Mouse (Mus musculus) myocyte (in vitro differentiated cells): ENCODE data around the gene Smurf1.

Experiments
- CEBPB ChIP-seq: IDR thresholded peaks from 2 replicates; pipeline ENCODE4 v1.6.1; 2011; ENCODE audit warnings: mild to moderate bottlenecking, moderate library complexity; ENCODE audit not compliant: poor library complexity, insufficient read depth, severe bottlenecking
- E2F4 ChIP-seq: IDR thresholded peaks from one replicate; pipeline ENCODE4 v1.6.1; 2011; ENCODE audit warnings: mild to moderate bottlenecking, control low read depth, moderate library complexity; ENCODE audit not compliant: insufficient read depth
- MAX ChIP-seq: IDR thresholded peaks from one replicate; pipeline ENCODE4 v1.6.1; 2011; ENCODE audit warnings: low read depth, mild to moderate bottlenecking, control low read depth
- MYOD1 ChIP-seq, 3 experiments: IDR thresholded peaks; one replicate each; pipeline ENCODE4 v1.6.1; 2011; ENCODE audit warnings: control low read depth in 2 of 3, low read depth in 2 of 3, mild to moderate bottlenecking in 2 of 3, moderate library complexity in 1 of 3; ENCODE audit not compliant: insufficient read length in 2 of 3, control insufficient read depth in 1 of 3
- MYOG ChIP-seq, 3 experiments: IDR thresholded peaks; one replicate each; pipeline ENCODE4 v1.6.1; 2011; ENCODE audit warnings: control low read depth in 2 of 3, low read depth in 2 of 3, mild to moderate bottlenecking in 2 of 3; ENCODE audit not compliant: insufficient read length in 2 of 3, control insufficient read depth in 1 of 3, insufficient read depth in 1 of 3
- POLR2A ChIP-seq: IDR thresholded peaks from one replicate; pipeline ENCODE4 v1.6.1; 2011; ENCODE audit warnings: low read depth, mild to moderate bottlenecking, control low read depth, moderate library complexity; ENCODE audit not compliant: insufficient read length
- POLR2AphosphoS2 ChIP-seq: IDR thresholded peaks from one replicate; pipeline ENCODE4 v1.6.1; 2011; ENCODE audit warnings: low read depth, control low read depth; ENCODE audit not compliant: insufficient read length
- REST ChIP-seq: IDR thresholded peaks from one replicate; pipeline ENCODE4 v1.6.1; 2011; ENCODE audit warnings: mild to moderate bottlenecking, control low read depth, moderate library complexity; ENCODE audit not compliant: insufficient read depth, insufficient read length
- SRF ChIP-seq: IDR thresholded peaks from one replicate; pipeline ENCODE4 v1.6.1; 2011; ENCODE audit warnings: low read depth; ENCODE audit not compliant: control insufficient read depth, insufficient read length
- TCF12 ChIP-seq: IDR thresholded peaks from one replicate; pipeline ENCODE4 v1.6.1; 2011; ENCODE audit warnings: mild to moderate bottlenecking, control low read depth; ENCODE audit not compliant: poor library complexity, insufficient read depth, severe bottlenecking
- TCF3 ChIP-seq: IDR thresholded peaks from one replicate; pipeline ENCODE4 v1.6.1; 2011; ENCODE audit warnings: low read depth, control low read depth; ENCODE audit not compliant: insufficient read length
- USF1 ChIP-seq: IDR thresholded peaks from one replicate; pipeline ENCODE4 v1.6.1; 2011; ENCODE audit warnings: low read depth, mild to moderate bottlenecking, control low read depth, moderate library complexity

GRCm38 (mm10) chr5:144913923-144914322 lies 51.7 kb downstream of the Smurf1 start:
- TF ChIP-seq POLR2A (no peak), MAX (no peak), TCF3 (no peak), MYOG (IDR thresholded peaks at IDR 0.05; ENCODE audit: control insufficient read depth in 1 of 3, insufficient read depth in 1 of 3, insufficient read length in 2 of 3, low read depth in 2 of 3) (no peak), E2F4 (no peak), USF1 (no peak), TCF12 (no peak), REST (no peak), SRF (no peak), POLR2AphosphoS2 (no peak), CEBPB (no peak), MYOD1 (IDR thresholded peaks at IDR 0.05; ENCODE audit: control insufficient read depth in 1 of 3, insufficient read length in 2 of 3, low read depth in 2 of 3) (no peak)
